Mouse (Mus musculus): ENCODE measurements around the gene Ubqln1.

Gene Ubqln1

DNA sequence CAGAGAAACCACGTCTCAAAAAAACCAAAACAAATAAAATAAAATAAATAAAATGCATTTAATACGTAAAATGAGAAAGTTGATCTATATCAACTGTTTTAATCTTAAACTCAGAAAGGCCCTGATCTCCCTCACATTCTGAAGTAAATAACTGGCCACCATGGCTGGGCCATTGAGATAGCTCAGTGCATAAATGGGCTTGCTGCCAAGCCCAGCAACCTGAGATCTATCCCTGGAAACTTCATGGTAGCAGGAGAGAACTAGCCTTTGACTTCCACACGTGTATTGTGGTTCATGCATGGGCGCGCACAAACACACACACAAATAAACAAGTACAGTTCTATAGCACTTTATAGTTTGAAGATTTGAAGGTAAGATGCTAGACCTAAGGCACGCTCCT is 14.1 kb downstream of the Ubqln1 start:
- no peak for DNase-seq (ENCODE audit: low spot score in 2 of 2)

DNA sequence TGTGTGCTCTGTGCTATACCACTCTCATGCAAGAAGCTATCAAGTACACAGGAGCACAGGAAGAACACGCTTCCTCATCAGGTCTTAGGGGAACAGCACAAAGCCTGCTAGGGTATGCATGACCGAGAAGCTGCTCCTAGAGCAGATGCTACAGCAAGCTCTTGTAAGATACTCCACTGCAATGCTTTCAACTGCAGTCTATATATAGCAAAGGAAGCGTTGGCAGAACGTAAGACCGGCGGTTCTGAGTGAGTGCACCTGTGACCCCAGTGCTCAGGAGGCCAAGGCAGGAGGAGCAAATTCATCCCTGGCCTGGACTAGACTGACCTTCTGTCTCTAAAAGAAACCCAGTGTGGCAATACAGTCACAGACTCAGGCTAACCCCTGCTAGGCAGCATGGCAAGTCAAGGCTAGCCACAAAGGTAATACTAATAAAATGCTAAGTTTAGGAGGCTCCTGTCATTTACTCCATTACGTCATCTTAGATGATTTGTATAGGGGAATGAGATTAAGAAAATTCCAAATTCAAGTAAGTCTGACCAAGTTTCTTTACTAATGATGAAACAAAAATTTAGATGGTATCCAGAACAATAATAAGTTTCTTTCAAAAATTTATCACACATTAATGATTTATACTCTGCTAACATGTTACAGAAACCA is 17.3 kb downstream of the Ubqln1 start:
- DNase-seq (ENCODE audit: low spot score in 2 of 2), result peak; percentile 37 to 48

DNA sequence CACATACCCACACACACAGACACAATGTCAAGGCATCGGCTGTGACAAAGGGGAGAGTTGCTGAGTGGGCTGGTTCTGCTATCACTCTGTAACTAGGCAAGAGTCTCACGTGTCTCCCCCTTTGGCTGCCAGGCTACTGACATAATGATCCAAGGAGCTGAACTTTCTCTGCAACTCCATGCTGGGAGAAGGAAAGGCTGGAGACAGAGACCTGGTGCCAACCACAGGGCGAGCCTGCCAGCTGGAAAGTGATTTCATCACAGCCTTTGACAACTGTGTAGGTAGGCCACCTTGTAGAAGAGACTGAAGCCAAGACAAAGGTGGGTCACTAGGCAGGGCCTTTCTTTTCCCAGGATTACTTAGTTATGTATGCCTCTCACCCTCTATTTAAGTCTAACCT is 18.2 kb downstream of the Ubqln1 start:
- DNase-seq (ENCODE audit: low spot score in 2 of 2), result no peak

DNA sequence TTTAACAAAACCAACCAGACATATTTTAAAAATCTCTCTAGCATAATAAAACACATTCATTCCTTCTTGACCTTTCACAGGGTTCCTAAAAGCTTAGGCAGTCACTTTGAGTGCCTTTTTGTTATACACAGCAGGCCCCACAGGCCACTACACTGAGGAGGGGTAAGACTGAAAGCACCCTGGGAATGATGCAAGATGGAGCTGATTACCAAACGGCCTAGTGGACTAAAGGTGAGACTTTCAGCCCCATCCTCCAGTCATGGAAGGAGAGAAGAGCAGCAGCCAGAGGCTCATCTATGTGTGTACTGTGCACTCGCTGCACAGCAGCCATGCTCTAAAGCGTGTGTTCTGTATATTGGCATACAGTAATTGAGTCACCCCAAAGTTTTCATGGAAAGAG is 20.5 kb downstream of the Ubqln1 start:
- no peak for DNase-seq (ENCODE audit: low spot score in 2 of 2)

DNA sequence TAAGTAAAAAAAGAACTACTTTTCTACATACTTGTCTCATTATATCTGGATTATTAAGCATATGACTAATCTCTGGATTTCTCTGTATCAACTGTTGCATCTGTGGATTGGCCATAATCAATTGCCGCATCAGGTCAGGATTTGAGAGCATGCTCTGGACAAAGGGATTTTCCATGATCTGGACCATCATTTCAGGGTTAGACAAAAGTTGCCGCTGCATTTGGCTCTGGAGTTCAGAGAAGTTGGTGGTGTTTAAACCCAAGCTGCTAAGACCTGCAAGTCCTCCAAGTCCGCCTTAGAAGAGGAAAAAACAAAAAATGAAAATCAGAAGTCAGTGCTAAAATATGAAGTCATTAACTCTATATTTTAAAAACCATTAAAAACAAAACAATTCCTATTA is 22.2 kb downstream of the Ubqln1 start:
- no peak for DNase-seq (ENCODE audit: low spot score in 2 of 2)

DNA sequence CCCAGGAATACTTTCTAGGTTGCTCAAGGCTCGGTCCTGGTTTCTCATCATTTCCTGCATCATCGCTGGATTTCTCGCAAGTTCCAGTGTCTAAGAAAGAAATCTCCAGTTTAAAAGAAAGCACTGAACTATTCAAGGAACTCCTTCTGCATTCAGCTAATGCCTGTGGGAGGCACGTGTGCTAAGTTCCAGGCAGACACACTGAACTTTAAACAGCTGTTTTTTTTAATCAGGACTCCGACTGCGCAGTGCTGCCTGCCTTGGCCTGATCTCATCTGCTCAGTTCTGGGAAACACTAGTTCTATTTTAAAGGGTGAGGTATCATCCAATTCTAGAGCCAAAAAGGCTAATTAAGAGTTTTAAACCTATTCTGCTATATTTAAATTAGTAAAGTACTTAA is 23.3 kb downstream of the Ubqln1 start:
- no peak for DNase-seq (ENCODE audit: low spot score in 2 of 2)

DNA sequence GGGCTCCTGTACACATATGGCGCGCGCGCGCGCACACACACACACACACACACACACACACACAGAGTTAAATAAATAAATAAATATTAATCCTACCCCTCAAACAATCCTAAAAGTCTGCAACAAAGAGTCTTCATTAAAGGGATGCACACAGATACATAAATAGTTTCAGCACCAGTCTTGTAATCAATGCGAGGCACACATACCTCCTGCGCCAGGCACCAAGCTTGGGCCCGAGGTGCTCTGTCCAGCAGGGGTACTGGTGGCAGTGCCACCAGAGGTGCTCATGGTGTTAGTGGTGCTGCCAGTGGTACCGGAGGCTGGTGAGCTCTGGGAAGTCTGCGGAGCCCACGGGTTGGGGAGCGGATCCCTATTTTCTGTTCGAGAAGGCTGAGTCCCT is 23.9 kb downstream of the Ubqln1 start:
- DNase-seq (ENCODE audit: low spot score in 2 of 2), result no peak

DNA sequence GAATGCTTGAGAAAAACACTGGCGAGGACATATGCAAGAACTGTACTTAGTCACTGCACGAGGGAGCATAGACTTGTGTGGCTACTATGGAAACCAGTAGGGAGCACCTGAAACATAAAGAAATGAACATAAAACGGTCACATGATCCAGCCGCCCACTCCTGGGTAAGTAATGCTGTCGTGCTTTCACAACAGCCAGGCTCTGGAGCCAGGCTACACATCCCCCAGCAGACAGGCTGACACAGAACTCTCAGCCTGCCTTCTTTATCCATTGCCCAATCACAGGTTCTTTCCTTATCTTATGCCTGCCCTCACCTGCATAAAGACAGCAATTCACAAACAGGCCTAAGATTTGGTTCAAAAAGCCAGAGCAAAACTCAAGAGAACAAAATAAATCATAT is 26.0 kb downstream of the Ubqln1 start:
- DNase-seq (ENCODE audit: low spot score in 2 of 2), result no peak

DNA sequence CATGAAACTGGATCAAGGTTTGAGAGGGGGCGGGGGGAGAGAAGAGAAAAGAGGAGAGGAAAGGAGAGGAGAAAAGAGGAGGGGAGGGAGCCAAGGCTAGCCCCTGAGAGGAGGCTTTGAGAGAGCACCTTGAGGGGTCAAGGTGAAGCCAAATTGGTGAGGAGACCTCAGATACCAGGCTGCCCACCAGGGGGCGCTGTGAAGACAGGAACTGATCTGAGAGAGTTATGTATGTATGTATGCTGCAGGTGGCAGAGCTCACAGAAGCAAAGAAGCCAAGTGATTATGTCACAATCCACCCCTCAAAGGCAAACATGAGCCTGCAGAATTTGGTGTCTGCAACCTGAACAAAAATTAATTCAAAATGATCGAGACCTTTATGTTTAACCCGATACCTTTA is 27.0 kb downstream of the Ubqln1 start:
- peak; percentile 75 to 86 for DNase-seq (ENCODE audit: low spot score in 2 of 2)

DNA sequence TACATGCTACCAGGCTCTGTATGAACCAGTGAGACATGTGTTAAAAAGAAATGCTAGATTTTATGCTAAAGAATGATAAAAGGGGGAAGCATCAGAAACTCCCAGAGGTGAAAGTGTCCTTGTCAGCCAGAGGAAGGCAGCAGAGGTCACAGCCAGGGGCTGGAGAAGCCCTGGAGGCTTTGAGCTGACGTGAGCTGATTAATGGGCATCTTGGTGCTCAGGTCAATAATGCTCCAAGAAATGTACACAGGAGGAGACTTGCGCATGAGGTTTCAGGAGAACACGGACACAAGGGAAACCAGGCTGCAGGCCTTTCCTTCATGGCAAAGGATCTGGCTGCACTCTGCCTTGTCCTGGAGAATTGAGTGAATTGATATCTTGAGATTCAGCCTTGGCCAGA is 27.7 kb downstream of the Ubqln1 start:
- no peak for DNase-seq (ENCODE audit: low spot score in 2 of 2)

DNA sequence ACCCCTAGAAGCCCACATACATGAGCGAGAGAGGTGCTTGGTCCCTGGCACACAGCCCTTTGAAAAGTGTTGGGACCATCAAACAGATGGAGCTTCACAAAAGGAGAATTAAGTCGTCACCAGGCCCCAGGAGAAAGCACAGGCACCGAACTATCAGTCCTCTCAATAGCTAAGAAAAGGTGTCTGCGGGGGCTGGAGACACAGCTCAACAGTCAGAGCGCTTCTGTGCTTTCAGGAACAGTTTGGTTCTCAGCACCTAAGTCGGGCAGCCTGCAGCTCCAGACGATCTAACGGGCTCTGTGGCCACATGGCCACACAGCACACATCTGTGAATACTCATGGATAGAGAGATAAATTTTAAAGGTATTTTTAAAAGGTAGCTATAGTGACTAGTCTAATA is 29.2 kb downstream of the Ubqln1 start:
- no peak for DNase-seq (ENCODE audit: low spot score in 2 of 2)

DNA sequence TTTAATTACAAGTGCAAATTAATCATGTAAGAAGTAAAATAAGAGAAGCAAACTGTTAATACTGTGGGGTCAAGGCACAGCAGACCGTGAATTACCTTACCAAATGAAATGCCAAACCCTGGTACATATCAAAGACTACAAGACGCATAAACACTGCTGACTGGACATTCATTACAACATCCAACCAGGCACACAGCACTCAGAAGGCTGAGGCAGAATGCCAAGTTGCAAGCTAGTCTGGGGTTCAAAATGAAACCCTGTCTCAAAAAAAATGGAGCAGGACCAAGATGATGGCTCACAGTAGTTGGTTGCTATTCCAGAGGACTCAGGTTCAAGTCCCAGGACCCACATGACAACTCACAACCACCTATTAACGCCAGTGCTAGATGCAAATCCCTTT is 31.3 kb downstream of the Ubqln1 start:
- no peak for DNase-seq (ENCODE audit: low spot score in 2 of 2)

DNA sequence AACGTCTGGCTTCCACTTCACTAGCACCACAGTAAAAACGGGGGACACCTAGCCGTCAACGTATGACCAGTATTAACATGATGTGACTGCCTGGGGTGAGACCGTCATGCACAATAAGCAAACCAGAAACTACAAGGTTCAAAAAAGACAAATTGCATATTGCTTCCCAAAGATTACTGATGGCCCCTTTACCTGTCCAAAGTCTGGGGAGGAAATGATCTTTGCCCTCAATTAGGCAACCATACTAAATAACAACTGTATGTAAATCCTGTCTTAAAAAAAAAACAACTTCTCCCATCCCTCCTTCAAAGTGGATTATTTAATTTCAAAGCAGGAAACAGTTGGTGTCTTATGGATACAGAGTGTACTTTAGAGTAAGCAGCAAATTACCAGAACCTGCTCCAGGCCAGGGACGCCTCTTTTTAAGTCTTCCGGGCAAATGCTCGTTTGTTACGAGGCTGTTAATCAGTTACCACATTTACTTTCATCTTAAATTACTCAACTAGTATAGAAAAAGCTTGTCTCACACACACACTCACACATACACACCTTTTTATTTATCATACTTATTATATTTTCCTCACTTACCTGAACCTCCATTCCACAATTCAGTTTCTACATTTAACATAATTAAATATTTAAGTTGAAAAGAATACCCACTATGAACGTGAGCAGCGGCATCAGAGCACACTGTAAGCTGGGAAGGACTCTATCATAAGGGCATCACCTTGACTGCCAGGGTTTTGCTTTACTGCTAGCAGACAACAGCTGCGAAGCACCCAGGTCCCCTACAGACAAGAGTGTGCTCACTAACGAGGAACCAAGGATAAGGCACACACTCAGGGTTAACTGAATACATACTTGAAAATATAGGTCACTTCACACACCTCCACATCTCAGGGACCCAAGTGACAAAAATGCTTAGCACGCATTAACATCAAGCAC is 33.6 kb downstream of the Ubqln1 start:
- no peak for DNase-seq (ENCODE audit: low spot score in 2 of 2)

DNA sequence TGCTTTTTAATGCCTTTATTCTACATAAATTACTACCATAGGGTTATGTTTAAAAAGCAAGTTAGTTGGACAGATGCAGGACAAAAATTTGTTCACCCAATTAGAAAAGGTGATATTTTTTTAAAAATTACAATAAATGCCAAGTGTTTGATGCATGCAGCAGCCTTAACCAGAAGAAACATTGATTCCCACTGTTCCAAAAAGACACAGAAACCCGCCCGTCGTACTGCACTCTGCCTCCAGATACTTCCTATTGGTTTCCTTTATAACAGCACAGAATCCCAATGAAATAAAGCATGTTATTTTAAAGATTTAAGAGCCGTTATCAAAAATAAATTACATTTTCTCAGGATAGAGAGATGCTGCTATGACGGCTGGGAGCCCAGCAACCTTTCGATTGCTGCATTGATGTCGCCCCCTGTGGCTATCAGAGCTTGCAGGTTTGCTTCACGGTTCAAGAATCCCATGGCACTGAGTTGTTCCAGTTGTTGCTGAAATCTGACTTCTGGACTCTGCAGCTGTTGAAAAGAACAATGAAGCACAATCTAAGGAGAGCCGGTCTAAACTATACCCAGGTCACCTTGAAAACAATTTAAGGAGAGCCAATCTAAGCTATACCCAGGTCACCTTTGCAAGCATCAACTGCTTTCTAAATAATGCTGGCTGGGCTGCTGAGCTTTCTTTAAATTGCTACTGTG is 37.8 kb downstream of the Ubqln1 start:
- DNase-seq (ENCODE audit: low spot score in 2 of 2), result peak; percentile 100

DNA sequence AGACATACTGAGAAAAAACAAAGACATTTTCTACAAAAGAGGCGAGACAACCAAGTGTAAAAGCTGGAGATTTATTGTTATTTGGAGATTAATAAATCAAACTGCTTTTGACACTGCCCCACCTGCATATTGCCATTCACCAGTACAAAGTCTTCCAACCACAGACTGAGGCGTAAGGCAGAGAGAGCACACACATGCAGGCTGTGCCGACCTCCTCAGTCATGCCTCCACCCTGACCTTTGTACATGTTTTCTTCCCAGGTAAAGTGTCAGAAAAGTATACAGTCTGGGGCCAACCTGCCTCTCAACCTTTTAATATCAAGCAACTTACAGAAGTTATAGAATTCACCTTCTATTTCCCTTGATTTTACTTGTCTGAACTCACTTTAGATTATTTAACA is 39.3 kb downstream of the Ubqln1 start:
- DNase-seq (ENCODE audit: low spot score in 2 of 2), result no peak

DNA sequence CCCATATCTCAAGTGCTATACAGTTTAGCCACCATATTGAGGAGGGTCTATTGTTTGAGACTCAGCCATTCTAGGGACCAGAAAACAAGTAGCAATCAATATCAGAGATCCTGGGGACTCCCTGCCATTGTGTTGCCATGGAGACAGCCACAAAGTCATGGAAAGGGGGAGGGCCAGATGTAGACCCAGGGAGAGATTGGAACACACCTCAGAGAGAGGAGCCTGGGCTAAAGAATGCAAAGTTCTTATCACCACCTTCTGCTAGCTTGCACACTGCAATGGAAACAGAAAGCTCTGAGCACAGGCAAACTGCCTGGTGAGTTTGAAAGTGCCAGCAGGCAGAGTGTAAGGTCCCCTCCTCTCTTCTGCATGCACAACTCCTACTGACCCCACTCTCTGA is 47.3 kb downstream of the Ubqln1 start:
- DNase-seq (ENCODE audit: low spot score in 2 of 2), result no peak

DNA sequence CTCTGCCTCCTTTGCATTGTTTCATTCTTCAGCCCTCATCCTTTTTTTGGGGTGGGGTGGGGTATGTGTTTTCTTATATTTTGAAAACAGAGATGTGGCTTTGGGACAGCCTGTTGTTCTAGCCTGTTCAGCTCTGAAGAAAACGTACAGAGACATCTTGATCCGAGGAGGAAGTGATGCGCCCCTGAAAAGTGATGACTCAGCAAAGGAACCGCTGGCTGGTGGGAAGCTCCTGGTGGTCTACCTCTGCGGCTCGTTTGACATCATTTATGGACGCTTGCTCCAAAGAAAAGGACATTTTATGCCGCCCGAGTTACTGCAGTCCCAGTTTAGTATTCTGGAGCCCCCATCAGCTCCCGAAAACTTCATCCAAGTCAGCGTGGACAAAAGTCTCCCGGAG is 52.1 kb downstream of the Ubqln1 start:
- DNase-seq (ENCODE audit: low spot score in 2 of 2), result no peak

DNA sequence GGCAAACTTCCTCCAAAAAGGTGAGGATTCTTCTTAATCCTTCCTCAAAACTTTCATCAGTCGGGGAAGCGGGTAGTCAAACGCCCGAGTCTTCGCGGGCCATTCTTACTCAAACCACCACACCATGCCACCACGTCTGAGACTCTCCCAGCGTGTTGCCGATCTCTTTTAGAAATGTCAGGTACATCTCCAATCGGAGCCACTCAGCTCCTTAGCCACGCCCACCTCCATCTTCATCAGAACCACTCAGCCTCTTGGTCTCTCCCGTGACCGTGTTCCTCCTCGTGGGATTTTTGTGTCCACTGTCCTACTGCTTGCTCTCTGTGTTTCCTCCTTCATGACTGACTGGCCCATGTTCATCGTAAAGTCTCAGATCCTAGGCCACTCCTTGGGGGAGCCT is 54.7 kb downstream of the Ubqln1 start:
- no peak for DNase-seq (ENCODE audit: low spot score in 2 of 2)

DNA sequence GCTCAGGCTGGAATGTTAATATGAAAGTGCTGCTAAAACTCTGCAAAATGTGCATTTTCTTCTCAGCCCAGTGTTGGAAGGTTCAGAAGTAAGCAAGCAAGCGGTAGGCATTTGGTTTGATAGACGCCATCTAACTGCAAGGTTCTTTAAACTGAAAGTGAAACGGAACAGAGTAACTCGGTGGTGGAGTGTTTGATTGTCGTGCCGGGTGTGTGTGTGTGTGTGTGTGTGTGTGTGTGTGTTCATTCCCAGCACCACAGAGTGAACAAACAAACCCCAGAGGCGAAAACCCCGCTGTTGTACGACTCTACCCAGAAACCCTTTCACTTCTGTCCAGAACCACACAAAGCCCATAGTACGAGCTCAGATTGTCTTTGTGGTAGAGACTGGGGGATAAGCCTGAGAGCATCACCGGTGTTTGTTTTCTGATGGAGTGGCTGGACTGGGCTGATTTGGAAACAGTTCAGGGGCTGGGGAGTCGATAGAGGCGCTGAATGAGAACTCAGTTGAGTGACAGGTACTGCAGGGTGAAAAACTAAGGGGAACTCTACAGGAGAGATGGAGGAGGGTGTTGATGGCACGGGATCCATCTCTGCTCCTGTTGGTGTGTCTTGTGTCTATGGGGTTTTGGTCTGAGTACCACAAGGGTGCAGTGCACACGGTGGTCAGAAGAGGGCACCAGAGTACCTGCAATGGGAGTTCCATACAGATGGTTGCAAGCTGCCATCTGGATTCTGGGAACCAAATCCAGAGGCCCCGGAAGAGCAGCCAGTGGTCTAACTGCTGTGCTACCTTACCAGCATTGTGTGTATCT is 57.1 kb downstream of the Ubqln1 start:
- DNase-seq (ENCODE audit: low spot score in 2 of 2), result peak; percentile 78 to 85

DNA sequence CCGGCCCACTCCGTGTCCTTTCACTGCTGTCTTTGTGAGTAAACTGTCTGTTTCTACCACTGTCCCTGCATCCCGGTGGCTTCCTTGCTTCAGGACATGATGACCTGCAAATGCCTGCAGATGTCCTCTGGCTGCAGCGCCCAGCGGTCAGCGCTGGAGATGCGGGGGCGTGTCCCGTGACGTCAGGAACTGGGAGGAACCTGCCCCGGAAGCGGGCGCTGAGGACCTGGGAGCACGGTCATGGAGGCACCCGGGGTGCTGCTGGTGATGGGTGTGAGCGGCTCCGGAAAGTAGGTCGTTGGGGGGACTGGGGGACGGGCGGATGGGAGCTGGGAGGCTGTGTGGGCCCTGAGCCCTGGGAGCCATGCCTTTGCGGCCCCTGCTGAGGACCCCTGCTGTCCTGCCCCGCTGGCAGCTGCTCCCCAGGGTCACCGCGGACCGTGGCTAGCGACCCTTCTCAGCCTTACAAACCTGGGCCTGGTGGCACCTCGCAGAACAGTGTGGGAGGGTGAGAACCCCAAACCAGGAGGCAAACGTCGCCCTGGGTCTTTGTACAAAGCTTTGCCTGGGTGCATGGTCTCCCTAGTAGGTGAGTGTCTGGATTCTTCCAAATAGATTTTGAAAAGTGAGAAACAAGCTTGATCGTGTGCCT is 57.9 kb downstream of the Ubqln1 start, which contains the start of gene Idnk:
Gene Idnk (plus strand): TSS at position 203 of the 652 bp plus-strand sequence.
- peak; percentile 79 to 83 for DNase-seq (ENCODE audit: low spot score in 2 of 2)

DNA sequence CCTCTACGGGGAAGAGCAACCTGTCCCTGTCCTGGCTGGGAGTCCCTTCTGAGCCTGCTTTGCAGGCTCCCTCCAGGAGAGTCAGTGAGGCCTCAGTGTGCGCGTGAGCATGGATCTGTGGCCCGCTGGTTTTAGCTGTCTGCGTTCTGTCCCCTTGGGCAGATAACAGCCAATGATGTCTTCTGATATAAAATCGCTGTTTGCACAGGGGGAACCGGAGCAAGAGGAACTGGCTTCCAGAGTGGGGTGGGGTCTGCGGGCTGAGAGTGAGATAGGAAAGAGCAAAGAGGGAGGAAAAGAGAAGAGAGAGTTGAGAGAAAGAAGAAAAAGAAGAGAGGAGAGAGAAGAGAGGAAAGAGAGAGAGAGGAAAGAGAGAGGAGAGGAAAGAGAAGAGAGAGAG is 58.4 kb downstream of the Ubqln1 start:
- no peak for DNase-seq (ENCODE audit: low spot score in 2 of 2)

Data from spleen, postnatal 36 days (tissue).